Mouse (Mus musculus): Measurements from ENCODE around the gene Icosl. TPM values are rescaled to one million over a fixed set of nuclear protein-coding genes. Genes with fewer than 3 reads are reported as not detected.
A peak's percentile ranks its signal among the peaks of the same experiment; 100 is the strongest.

The Icosl gene
- polyA plus RNA-seq, 1 experiment, result 0.02 TPM

DNA sequence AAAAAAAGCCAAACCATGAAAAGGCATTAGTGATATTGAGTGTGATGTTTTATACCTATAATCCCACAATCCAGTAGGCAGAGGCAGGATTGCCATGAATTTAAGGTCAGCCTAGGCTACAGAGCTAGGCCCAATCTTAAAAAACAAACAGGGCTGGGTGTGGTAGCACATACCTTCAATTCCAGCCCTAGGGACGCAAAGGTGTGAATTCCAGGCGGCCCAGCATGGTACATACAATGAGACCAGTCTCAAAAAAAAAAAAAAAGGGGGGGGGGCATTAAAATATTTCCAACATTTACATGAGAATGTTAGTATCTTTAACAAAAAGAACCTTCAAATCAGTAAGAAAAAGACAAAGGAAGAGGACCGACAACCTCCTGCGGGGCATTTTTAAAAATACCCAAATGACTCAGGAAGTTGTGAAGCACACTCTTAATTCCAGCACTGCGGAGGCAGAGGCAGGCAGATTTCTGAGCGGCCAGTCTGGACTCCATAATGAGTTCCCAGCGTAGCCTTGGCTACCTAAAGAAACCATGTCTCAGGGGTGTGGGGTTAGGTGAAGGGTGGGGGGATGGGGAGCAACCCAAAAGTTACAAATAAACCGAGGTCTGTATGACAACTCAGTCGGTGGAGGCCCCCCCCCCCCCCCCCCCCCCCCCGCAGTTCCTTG, 20.9 kb upstream of the Icosl start:
- H3K27me3 ChIP-seq (ENCODE audit: control insufficient read depth, insufficient read depth, insufficient read length), result peaks cover 45% of the 10 kb centered on the region
- no peak overlapping the region for H3K4me3 ChIP-seq
- H3K4me2 ChIP-seq (ENCODE audit: low read depth), result no peak overlapping the region
- no peak overlapping the region for H3ac ChIP-seq (ENCODE audit: control insufficient read depth, insufficient read length)
- no peaks in the 10 kb centered on the region for H3K79me2 ChIP-seq (ENCODE audit: control insufficient read depth, insufficient read depth)
- TF ChIP-seq E2F4 (IDR thresholded peaks at IDR 0.05; ENCODE audit: insufficient read depth) (no peak), USF1 (IDR thresholded peaks at IDR 0.05; ENCODE audit: low read depth) (no peak), SRF (IDR thresholded peaks at IDR 0.05; ENCODE audit: control insufficient read depth, insufficient read length, low read depth) (no peak), TCF3 (IDR thresholded peaks at IDR 0.05; ENCODE audit: insufficient read length, low read depth) (no peak), REST (IDR thresholded peaks at IDR 0.05; ENCODE audit: insufficient read depth, insufficient read length) (no peak), TCF12 (IDR thresholded peaks at IDR 0.05; ENCODE audit: insufficient read depth, poor library complexity, severe bottlenecking) (no peak)
- no peaks in the 10 kb centered on the region for H3K36me3 ChIP-seq (ENCODE audit: control insufficient read depth, insufficient read depth)

DNA sequence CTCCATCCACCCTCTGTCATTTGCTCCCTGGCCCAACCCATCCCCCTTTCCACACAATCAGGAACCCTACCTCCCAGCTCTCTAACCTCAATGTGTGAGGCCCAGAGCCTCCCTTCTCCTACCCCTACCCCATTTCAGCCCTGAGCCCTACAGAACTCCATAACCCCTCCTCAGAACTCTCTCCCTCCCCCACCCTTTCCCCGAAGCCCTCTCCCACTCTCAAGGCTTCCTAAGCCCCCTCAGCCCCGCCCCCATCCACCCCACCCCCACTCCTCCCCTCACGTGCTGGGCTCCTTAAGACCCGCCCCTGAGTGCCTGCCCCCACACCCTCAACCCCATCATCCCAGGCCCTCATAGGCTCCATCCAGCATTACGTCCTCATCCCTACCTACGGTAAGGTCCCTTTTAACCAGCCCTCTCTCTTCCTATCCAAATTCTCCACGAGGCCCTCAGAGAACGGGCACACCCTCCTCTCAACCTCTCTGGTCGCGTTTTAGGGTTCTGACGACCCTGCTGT, 19.5 kb upstream of the Icosl start:
- Histone ChIP-seq H3K36me3 (ENCODE audit: control insufficient read depth, insufficient read depth) (no peaks in the 10 kb centered on the region), H3K4me2 (ENCODE audit: low read depth) (no peak overlapping the region), H3K79me2 (ENCODE audit: control insufficient read depth, insufficient read depth) (no peaks in the 10 kb centered on the region), H3ac (ENCODE audit: control insufficient read depth, insufficient read length) (no peak overlapping the region), H3K27me3 (ENCODE audit: control insufficient read depth, insufficient read depth, insufficient read length) (peaks cover 52% of the 10 kb centered on the region), H3K4me3 (no peak overlapping the region)
- TF ChIP-seq POLR2AphosphoS2 (IDR thresholded peaks at IDR 0.05; ENCODE audit: insufficient read length, low read depth) (no peak), TCF12 (IDR thresholded peaks at IDR 0.05; ENCODE audit: insufficient read depth, poor library complexity, severe bottlenecking) (no peak), MYOD1 (IDR thresholded peaks at IDR 0.05; ENCODE audit: control insufficient read depth in 1 of 3, insufficient read length in 2 of 3, low read depth in 2 of 3) (no peak), CEBPB (IDR thresholded peaks at IDR 0.05; ENCODE audit: insufficient read depth, poor library complexity, severe bottlenecking) (no peak), MYOG (IDR thresholded peaks at IDR 0.05; ENCODE audit: control insufficient read depth in 1 of 3, insufficient read depth in 1 of 3, insufficient read length in 2 of 3, low read depth in 2 of 3) (no peak)

DNA sequence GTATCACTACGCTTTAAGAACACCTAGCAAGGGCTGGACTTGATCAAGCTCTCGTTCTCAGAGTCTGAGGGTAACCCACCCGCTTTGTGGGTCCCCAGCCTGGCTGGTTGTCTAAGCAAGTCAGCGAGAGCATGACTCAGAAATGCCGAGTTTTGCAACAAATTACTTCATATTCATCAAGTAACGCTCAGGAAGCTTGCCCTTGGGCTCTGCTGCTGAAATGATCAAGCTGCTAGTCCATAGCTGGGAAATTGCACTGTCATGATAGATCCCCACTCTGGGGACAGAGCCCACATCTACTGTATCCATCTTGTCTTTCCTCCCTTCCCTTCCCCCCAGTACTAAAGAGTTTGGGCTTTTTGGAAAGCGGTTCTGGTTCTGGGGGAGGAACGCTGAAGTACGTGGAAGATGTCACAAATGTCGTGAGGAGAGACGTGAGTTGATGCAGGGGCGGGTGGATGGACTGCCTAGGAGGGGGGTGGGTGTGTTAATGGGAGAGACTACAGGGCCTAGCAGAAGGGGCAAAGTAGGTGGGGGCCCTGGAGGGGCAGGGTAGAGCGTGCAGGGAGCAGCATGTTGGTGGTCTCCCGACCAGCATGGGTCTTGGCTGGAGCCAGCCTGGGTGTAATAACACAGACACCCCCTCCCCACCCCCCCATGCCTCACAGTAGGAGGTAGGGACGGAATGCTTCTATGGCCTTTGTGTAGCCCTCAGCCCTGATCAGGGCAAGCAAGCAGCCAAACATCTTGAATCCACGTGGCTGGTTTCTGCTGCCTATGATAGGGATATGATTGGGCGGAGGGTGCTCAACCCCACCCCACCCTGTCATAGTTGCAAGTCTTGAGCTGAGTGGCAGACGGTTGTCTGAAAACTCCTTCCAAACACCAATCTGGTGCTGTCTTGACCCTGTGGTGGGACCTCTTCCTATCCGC, 14.2 kb upstream of the Icosl start:
- H3K79me2 ChIP-seq (ENCODE audit: control insufficient read depth, insufficient read depth), result no peaks in the 10 kb centered on the region
- no peaks in the 10 kb centered on the region for H3K36me3 ChIP-seq (ENCODE audit: control insufficient read depth, insufficient read depth)

DNA sequence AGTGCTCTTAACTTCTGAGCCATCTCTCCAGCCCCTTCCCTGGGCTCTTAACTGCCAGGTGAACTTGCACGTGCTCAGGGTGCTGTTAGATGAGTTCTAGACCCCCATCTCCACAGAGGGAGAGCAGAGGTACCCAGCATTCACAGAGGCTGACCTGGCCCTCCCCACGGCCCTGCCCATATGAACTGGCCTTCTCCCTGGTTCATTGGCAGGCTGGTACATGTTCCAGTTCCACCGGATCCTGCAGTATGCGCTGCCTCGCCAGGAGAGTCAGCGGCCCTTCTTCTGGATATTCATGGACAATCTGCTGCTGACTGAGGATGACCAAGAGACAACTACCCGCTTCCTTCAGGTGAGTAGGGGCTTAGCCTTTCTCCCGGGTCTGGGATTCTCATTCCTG, 12.0 kb upstream of the Icosl start:
- H3K79me2 ChIP-seq (ENCODE audit: control insufficient read depth, insufficient read depth), result no peaks in the 10 kb centered on the region
- H3K4me2 ChIP-seq (ENCODE audit: low read depth), result no peak overlapping the region
- no peaks in the 10 kb centered on the region for H3K36me3 ChIP-seq (ENCODE audit: control insufficient read depth, insufficient read depth)
- no peak overlapping the region for H3K4me3 ChIP-seq
- no peak overlapping the region for H3ac ChIP-seq (ENCODE audit: control insufficient read depth, insufficient read length)
- H3K27me3 ChIP-seq (ENCODE audit: control insufficient read depth, insufficient read depth, insufficient read length), result peaks cover 27% of the 10 kb centered on the region
- TF ChIP-seq USF1 (IDR thresholded peaks at IDR 0.05; ENCODE audit: low read depth) (no peak), MAX (IDR thresholded peaks at IDR 0.05; ENCODE audit: low read depth) (no peak), REST (IDR thresholded peaks at IDR 0.05; ENCODE audit: insufficient read depth, insufficient read length) (no peak), TCF3 (IDR thresholded peaks at IDR 0.05; ENCODE audit: insufficient read length, low read depth) (no peak), POLR2A (IDR thresholded peaks at IDR 0.05; ENCODE audit: insufficient read length, low read depth) (no peak), E2F4 (IDR thresholded peaks at IDR 0.05; ENCODE audit: insufficient read depth) (no peak), TCF12 (IDR thresholded peaks at IDR 0.05; ENCODE audit: insufficient read depth, poor library complexity, severe bottlenecking) (no peak), MYOD1 (IDR thresholded peaks at IDR 0.05; ENCODE audit: control insufficient read depth in 1 of 3, insufficient read length in 2 of 3, low read depth in 2 of 3) (no peak), CEBPB (IDR thresholded peaks at IDR 0.05; ENCODE audit: insufficient read depth, poor library complexity, severe bottlenecking) (no peak), MYOG (IDR thresholded peaks at IDR 0.05; ENCODE audit: control insufficient read depth in 1 of 3, insufficient read depth in 1 of 3, insufficient read length in 2 of 3, low read depth in 2 of 3) (no peak), SRF (IDR thresholded peaks at IDR 0.05; ENCODE audit: control insufficient read depth, insufficient read length, low read depth) (no peak), POLR2AphosphoS2 (IDR thresholded peaks at IDR 0.05; ENCODE audit: insufficient read length, low read depth) (no peak)

More for the DNA sequence above, 14.2 kb upstream of the Icosl start:
- Histone ChIP-seq H3K4me3 (no peak overlapping the region), H3K4me2 (ENCODE audit: low read depth) (no peak overlapping the region), H3ac (ENCODE audit: control insufficient read depth, insufficient read length) (no peak overlapping the region), H3K27me3 (ENCODE audit: control insufficient read depth, insufficient read depth, insufficient read length) (peaks cover 37% of the 10 kb centered on the region)
- TF ChIP-seq CEBPB (IDR thresholded peaks at IDR 0.05; ENCODE audit: insufficient read depth, poor library complexity, severe bottlenecking) (peak; percentile 38; the same call in 1 of the 2 replicates), MAX (IDR thresholded peaks at IDR 0.05; ENCODE audit: low read depth) (no peak), USF1 (IDR thresholded peaks at IDR 0.05; ENCODE audit: low read depth) (no peak), MYOD1 (IDR thresholded peaks at IDR 0.05; ENCODE audit: control insufficient read depth in 1 of 3, insufficient read length in 2 of 3, low read depth in 2 of 3) (no peak), REST (IDR thresholded peaks at IDR 0.05; ENCODE audit: insufficient read depth, insufficient read length) (no peak), POLR2A (IDR thresholded peaks at IDR 0.05; ENCODE audit: insufficient read length, low read depth) (no peak)
